Mouse (Mus musculus) lung, postnatal 25 days (tissue): ENCODE measurements around the gene Dusp19.
A peak's percentile ranks its signal among the peaks of the same experiment; 100 is the strongest.

Experiments used
- DNase-seq: peaks from one replicate; pipeline ENCODE4 v3.0.0; 2022; ENCODE audit warnings: low spot score

The Dusp19 gene

DNA sequence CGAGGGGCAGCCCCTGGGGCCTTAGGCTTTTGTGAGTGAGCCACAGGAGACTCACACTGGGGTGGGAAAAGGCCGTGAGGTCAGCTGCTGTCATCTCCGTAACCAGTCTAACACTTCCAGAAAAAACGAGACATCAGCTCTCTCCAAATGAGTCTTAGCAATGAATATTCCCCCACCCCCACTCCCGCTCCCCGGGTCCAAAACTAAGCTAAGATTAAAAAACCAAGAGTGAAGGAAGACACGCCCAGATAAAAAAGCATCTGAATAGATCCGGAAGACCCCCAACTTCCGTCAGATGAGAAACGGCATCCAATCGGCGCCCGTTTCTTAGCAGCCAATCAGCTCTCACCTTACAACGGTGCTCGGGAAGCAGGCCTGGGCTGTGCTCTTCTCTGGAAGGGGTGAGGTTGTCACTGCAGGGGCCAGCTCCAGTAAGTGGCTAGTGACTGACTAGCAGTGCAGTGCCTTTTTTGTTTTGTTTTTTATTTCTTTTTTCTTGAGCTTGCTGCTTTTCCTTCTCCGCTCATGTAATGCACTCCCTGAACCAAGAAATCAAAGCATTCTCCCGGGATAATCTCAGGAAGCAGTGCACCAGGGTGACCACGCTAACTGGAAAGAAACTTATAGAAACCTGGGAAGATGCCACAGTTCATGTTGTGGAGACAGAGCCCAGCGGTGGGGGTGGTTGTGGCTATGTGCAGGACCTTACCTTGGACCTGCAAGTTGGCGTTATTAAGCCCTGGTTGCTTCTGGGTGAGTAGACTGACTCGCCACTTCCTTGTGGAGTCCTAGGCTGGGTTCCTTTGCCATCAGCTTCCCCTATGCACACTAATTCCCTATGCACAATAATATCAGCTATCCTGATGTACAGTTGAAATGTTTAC, at the start of gene Dusp19, which contains the start of gene Nup35:
TSS of gene Dusp19 (plus strand) at position 192 of the 884 bp plus-strand sequence.
TSS of gene Nup35 (plus strand) at position 383 of the 884 bp plus-strand sequence.
- peak; percentile 96 for DNase-seq

DNA sequence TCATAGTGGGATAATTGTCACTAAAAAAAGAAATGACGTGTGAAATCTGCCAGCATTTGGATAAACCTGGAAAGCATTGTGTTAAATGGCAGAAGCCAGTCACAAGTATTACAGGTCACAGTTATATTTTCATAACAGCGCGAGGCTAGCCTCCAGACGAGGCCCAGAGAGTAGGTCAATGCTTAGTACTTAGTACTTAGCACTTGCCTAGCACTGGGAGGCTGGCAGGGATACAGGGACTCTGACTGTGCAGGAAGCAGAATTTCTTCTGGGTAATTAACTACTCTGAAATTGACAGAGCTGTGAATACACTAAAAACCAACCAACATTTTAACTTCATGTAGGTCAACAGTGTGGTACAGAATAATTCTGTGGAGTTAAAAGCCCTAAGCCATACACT, 49.4 kb upstream of the Dusp19 start:
- no peak for DNase-seq

DNA sequence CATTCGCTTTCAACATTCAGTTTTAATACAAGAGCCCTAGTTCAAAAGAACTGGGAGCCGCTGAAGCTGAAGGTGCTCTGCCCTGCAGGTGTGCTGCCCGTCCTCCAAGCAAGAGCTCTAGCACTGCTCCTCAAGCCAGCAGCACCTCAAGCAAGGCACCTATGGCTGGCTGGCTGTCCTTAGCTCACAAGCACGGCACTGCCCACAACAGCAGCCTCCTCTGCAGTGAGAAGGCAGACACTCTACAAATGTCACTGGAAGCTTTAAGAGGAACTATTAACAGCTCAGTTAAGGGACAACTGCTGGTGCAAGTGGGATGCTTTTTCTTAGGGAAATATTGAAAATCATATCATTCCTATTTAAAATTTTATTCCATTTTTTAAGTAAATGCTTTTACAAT, 46.2 kb upstream of the Dusp19 start:
- no peak for DNase-seq

DNA sequence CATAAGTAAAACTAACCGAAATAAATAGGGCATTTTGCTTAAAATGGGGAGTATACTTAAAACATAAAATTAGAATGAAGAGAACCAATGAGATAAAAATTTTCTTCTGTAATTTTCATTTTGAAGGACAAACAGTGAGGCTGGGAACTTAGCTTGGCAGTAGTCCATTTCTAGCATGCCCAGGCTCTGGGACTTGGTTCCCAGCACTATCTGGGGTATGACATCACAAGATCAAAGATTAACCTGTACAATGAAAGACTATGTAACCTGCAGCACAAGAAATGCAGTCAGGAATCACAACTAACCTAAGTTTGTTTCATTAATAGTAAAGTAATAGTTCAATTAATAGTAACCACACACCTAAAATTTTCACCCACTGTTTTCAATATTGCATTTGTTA, 39.6 kb upstream of the Dusp19 start:
- DNase-seq: no peak

DNA sequence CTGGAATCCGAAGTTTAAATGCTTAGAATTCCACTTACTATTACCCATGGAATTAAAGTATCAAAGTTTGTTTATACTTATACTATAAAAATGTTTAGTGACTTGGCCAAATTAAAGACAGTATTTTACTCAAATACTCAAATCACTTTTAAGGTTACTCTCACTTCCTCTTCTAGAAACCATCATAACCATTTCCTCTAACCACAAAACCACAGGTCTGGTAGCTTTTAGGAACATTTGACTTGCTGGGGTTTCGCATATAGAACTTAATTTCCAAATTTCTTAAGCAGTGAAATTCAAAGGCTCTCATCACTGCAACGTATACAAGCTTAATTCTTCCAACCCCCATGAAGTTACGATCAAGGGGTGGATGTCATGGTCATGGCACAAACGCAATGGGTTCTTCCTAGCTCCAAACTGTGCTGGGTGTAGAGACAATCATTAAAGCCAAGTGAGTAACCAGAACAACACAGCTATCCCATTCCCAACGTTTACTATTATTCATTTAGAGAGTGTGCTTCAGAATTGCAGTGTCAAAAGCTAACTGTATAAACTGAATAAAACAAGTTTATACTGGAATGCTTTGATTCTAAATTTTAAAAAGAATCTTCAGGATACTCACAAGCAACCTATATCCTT, 37.5 kb upstream of the Dusp19 start:
- no peak for DNase-seq

DNA sequence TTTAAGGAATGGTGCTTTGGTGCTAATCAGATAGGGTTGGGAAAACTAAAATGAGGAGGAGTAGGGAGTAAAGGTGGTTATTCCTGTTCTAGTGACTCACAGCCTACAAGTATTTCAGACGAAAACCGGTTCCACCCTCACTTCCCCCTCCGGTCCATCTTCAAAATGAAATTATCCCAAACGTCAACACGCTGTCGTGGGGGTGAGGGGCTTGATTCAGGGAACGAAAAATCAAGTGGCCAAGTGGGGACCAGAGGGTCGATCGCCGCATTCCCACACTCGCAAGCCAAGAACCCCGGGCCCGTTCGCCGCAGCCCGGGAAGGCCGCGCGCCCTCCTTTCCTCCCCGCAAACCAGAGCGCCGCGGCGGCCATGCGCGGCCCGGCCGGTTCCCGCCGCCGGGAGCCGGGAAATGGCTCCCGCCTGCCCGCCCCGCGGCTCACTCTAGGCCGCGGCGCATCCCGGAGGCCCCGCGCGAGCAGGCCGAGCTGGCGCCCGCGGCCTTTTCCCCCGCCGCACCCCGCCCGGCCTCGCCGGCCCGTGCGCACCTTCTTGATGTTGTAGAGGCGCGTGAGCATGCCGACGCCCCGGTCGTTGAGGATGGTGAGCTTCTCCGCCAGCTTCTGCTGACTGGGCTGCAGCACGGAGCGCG, 36.4 kb upstream of the Dusp19 start:
- DNase-seq: peak; percentile 32

DNA sequence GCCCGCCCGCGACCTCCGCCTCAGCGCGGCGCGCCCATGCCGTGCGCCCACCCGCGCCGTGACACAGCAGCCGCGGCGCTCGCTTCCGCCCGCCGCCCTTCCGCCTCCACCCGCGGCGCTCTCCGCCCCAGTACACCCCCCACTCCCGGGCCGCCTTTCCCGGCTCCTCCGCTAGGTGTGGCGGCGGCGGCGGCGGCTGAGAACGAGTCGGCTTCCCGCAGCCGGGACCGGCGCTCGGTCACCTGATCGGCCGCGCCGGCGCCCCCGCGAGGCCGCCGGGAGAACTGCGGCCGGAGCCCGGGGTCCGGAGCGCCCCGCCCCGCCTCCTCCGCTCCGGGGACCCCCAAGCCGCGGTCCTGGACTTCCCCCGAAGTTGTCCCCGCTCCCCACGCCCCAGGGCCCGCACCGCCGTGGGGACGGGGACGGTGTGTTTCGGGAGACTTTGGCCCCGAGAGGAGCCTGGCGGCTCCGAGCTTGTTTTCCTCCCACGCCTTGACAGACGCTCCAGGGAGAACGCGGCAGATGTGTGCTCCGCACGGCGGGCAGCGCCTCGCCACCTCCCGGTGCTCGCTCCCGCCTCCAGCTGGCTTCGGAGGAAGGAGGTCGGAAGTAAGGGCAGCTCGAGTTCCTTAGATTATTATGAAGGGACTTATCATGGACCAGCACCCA, 35.7 kb upstream of the Dusp19 start, which contains the start of gene Nckap1:
TSS of gene Nckap1 (minus strand) at position 338 of the 669 bp plus-strand sequence.
- peak; percentile 89 for DNase-seq

DNA sequence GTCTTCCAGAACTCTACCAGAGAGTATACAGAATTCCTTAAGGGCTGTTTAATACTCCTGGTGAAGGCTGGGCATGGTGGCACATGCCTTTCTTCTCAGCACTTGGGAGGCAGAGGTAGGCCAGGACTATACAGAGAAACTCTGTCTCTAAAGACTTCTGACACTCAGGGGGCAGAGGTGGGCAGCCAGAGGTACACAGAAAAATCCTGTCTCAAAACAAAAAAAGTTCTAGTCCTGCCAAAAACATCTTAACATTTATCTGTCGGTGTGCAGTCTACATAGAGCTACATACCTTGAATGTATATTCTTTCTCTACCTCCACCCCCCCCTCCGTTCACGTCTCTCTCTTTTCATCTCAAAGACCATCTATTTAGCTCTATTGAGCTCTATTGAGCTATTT, 34.5 kb upstream of the Dusp19 start:
- no peak for DNase-seq

DNA sequence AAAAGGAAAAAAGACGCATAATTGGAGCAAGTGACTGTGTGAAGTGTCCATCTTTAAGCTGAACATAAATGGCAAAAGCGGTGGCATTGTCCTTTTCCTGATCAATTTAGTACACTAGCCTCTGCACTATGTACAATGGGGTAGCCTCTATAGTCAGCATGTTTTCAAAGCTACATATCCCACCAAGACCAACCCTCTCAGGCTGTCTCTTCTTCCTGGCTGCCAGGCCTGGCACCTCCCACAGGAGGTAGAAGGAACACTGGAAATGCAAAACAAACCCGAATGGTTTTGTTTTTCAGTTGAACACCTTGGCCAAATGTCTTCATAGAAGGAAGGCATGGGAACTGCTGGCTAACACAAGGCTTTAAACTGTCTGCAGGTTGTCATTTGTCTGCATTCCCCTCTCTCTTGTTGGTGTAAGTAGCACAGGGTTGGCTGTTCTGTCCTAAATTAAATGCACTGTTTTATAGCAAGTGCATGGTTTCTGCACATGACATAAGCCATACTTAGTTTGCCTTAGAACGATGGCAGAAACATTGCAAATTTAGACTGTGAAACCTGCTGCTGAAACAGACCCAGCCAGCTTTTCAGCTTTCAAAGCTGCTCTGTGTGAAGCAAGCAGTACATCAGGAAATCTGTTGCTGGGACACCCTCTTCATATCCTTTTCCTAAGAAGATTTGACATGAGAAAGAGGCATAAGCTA, 22.5 kb upstream of the Dusp19 start:
- no peak for DNase-seq

DNA sequence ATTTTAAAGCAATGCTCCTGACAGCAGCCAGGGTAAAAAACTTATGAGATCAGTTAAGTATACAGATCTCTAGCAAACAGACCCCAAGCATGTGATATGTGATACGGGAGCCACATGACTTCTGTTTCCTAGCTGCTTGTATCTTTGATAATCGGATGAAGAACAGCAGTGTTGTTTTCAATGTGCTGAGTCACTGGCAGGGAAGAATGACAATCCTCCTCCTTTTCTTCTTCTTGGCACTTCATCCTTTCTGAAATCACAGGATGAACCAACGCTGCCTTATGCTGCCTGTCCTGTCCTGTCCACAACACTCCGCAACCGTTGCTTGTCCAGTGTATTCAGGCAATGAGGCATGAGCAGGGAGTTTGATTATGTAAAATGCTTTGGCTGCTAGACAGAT, 19.9 kb upstream of the Dusp19 start:
- no peak for DNase-seq

DNA sequence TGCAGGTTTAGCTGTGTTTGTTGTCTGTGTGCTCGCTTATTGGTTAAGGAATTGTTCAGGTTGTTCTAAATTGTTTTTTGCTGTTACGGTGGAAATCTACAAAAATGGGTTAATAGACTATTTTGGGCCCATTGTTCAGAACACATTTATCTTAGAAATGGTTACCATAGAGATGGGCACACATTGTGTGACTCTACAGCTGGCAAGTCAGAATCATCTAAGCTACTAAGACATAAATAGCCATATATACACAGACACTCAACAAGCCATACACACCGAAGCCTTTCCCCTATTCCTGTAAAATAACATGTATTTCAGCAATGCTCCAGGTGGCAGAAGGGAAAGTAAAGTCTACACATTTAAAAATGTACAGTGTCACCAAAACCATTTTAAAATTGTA, 17.0 kb upstream of the Dusp19 start:
- DNase-seq: no peak

DNA sequence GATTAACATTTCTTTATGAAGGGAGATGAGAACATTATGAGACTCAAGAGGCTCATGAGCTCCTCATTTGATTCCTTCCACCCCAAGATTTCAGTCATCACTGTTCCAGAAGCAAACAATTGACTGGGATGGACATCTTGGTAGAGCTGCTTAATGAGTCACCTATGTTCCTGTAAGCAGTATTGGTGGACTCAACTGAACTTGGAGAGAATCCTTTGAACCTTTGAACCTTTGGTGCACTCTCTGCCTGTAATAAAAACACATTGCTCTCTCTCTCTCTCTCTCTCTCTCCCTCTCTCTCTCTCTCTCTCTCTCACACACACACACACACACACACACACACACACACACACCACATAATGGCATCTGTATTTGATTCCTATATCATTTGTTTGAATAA, 16.2 kb upstream of the Dusp19 start:
- no peak for DNase-seq

DNA sequence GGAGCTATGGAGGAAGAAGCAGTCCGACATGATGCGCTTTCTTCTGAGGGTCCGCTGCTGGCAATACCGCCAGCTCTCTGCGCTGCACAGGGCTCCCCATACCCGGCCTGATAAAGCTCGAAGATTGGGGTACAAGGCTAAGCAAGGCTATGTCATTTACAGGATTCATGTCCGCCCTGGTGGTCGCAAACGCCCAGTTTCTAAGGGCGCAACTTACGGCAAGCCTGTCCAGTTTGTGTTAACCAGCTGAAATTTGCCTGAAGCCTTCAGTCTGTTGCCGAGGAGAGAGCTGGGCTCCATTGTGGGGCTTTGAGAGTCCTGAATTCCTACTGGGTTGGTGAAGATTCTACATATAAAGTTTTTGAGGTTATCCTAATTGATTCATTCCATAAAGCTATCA, 14.1 kb upstream of the Dusp19 start:
- DNase-seq: no peak

DNA sequence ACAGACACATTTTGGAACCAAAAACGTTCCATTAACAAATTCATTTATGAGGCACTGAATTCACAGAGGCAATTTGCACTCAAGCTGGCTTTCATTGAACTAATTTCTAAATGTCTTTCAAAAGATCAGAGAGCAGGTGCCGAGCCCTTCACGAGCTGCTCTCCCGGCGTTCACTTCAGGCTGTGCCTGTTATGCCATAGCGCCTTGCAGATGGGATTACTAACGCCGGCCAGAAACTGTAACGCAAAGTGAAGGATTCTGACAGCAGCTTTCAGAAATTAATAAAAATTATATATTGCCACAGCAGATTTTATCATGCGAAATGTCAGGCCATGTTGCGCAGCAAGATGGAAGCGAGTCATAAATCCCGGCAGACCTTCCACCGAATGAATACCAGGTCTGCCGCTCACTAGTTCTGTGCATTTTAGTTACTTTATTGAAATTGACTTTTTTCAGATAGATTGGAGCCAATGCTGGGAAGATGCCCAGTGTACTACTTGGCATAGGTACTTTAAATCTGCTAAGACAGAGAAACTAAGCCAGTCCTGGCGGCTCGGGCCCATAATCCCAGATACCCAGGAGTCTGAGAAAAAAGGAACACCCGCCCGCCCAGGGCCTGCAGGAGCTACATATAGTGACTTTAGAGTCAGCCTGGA, 12.9 kb upstream of the Dusp19 start:
- no peak for DNase-seq

DNA sequence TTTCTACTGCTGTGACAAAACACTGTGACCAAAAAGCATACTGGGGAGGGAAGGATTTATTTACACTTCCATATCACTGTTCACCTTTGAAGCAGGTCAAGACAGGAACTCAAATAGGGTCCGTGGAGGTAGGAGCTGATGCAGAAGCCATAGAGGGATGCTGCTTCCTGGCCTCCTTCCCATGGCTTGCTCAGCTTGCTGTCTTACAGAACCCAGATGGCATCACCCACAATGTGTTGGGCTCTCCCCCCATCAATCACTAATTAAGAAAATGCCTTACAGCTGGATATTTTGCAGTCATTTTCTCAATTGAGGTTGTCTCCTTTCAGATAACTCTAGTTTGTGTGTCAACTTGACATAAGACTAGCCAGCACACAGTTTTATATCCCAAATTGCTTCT, 4.6 kb upstream of the Dusp19 start:
- DNase-seq: no peak

DNA sequence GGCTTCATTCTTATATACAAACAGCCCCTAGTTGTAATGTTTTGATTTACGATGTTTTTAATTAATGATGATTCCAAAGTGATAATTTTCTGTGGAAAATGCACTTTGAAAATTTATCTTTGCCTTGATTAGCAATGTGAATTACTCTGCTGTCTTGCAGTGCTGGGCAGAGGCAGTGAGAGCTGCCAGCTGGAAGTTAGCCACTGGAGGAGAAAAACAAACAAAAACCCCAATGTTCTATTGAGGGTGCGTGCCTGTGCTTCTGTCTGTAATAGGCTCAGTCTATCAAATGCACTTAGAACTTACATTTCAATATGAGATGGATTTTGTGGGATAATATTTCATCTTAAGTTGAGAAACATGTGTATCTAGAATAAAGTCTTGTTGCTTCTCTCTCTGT, 4.0 kb upstream of the Dusp19 start:
- no peak for DNase-seq

DNA sequence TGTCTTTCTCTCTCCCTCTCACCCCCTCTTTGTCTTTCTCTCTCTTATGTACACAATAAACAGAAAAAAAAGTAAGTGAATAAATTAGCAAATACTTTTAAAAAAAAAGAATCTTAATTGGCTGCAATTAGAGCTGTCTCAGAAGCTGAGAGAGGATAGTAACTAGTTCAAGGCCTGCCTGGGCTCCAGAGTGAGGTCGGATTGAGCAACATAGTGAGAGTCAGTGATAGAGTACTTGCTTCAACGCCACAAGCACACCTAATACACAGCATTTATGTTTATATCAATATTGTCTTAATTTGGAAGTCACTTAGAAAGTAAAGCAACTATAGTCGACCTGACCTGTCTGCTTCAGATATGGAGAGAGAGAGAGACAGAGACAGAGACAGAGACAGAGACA, 2.1 kb downstream of the Dusp19 start:
- DNase-seq: no peak

DNA sequence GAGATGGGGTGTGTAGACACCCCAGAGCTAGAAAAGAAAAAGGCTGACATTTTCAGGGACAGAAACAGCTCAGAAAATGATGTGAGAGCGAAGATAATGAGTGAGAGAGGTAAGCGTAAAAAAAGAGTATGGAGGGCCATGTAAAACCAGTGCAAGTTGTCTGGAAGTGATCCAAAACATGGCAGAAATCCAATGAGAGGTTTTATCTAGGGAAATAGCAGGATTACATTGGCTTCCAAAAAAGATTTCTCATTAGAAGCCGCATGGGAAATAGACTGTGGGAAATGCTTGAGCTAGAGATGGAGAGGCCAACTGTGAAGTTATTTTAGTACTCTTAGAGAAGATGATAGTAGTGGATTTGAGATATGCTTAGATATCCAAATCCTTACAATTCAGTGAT, 5.1 kb downstream of the Dusp19 start:
- DNase-seq: no peak

DNA sequence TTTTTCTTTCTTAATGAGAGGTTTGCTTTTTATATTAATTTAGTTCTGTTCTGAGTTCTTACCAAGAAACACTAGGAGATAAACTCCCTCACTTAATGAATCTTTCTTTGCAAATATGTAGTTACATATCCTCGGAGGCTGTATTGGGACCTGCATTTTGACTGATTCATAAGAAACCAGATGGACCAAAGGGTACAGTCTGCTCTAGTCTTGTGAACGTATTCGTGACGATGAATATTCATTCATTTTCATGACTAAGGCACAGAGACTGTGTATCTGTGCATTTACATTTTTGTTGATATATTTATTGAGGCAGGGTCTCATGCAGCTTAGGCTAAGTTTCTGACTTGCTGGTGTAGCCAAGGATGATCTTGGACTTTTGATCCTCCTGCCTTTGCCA, 7.7 kb downstream of the Dusp19 start:
- no peak for DNase-seq

DNA sequence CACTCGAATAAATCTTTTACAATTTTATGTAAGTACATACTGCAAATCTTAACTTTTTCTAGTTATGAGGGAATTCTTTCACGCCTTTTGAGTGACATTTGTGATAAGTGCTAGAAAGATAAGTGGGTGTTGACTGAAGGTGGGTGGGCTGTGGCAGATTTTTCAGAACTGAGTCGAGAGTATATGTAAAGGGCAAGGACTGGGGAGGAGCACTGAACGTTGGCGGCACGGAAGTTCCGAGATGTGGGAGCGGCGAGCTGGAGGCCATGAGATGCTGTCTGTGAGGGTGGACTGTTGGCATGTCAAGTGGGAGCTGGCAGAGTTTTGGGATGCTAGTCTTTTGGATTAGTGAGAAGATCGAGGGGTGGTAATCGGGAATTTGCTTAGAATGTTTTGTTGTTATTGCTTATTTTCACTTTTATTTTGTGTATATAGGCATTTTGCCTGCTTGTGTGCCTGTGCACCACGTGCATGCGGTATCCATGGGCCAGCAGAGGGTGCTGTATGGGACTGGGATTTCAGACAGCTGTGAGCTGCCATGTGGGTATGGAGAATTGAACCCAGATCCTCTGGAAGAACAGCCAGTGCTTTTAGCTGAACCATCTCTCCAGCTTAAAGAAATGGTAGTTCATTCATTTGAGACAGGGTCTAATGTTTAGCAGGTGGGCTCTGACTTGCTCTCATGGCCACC, 15.6 kb downstream of the Dusp19 start:
- DNase-seq: no peak
